Comparison of ENCODE assay signal across 1 mouse cellular context in genomic region chrX:72902530-72902929, GRCm38 (mm10).
TF ChIP-seq lines count a peak whose summit lies in the region.

No protein-coding gene starts in this region.

TF ChIP-seq in MEL, 35 proteins besides CTCF, POLR2A, EP300 and RAD21 (continued from another document):
- TF ChIP-seq BHLHE40 (IDR thresholded peaks at IDR 0.05; ENCODE audit: borderline replicate concordance, low read depth, low read length), result no peak
- TF ChIP-seq TBP (IDR thresholded peaks at IDR 0.05; ENCODE audit: low read depth, low read length), result no peak
- no peak for TF ChIP-seq MYC (IDR thresholded peaks at IDR 0.05; ENCODE audit: low read depth, low read length)
- no peak for TF ChIP-seq MAFK (IDR thresholded peaks at IDR 0.05; ENCODE audit: borderline replicate concordance, low read depth, low read length)
- TF ChIP-seq ZC3H11A (IDR thresholded peaks at IDR 0.05; ENCODE audit: low read depth, low read length), result no peak
- no peak for TF ChIP-seq CHD2 (IDR thresholded peaks at IDR 0.05; ENCODE audit: low read length)
- TF ChIP-seq MEF2A (IDR thresholded peaks at IDR 0.05; ENCODE audit: extremely low read depth, insufficient replicate concordance, low read depth, low read length, poor library complexity, severe bottlenecking), result no peak
- no peak for TF ChIP-seq ELF1 (IDR thresholded peaks at IDR 0.05; ENCODE audit: low read depth, low read length)
- TF ChIP-seq ZKSCAN1 (IDR thresholded peaks at IDR 0.05; ENCODE audit: low read depth, low read length), result no peak
